8 mouse cellular contexts compared by ENCODE assay signal in genomic region chr13:99352758-99353489, GRCm38 (mm10). TPM values are rescaled to one million over a fixed set of nuclear protein-coding genes. Genes with fewer than 3 reads are reported as not detected.
DNase-seq lines count a peak whose midpoint lies in the region; ATAC-seq and TF ChIP-seq lines count a peak whose summit lies in the region.

No protein-coding gene starts in this region.

- peak; percentile 95 for DNase-seq in 3134 (ENCODE audit: extremely low read depth, insufficient read length, low spot score)
- DNase-seq in adrenal gland, postnatal 4 days (ENCODE audit: low spot score in 2 of 2) = peak; percentile 75 to 88
- DNase-seq in embryonic facial prominence, embryonic 14.5 days (ENCODE audit: low spot score) = peak; percentile 99
- DNase-seq in heart, adult 2 months = peak; percentile 92 to 96
- DNase-seq in kidney, adult 8-10 months = peak; percentile 95 to 98
- peak; percentile 72 to 91 for DNase-seq in spleen, postnatal 10 days (ENCODE audit: low spot score in 2 of 2)

- peak; percentile 57; the same call in 1 of the 2 replicates for TF ChIP-seq POLR2A in heart, adult 2 months (IDR thresholded peaks at IDR 0.05; ENCODE audit: insufficient read depth, low read depth, low read length)

- H3K79me2 ChIP-seq in heart, adult 2 months (replicated peaks; ENCODE audit: control insufficient read depth, insufficient read depth, low read length) = no peaks in the 10 kb centered on the region

- H3K4me3 ChIP-seq in embryonic facial prominence, embryonic 14.5 days (ENCODE audit: low read depth, low read length) = peak overlapping the region; percentile 42
- H3K4me3 ChIP-seq in heart, adult 2 months = peak overlapping the region; percentile 64
- peak overlapping the region; percentile 44 for H3K4me3 ChIP-seq in limb, embryonic 13.5 days
- peak overlapping the region; percentile 45 for H3K4me3 ChIP-seq in midbrain, embryonic 16.5 days (ENCODE audit: low read depth, low read length)

- H3K9ac ChIP-seq in embryonic facial prominence, embryonic 14.5 days (ENCODE audit: low read depth, low read length) = peak overlapping the region; percentile 66
- no peak overlapping the region for H3K9ac ChIP-seq in heart, adult 2 months (ENCODE audit: low read depth, low read length)
- H3K9ac ChIP-seq in limb, embryonic 13.5 days = peak overlapping the region; percentile 20; the same call in 1 of the 2 replicates
- peak overlapping the region; percentile 23 for H3K9ac ChIP-seq in midbrain, embryonic 16.5 days (ENCODE audit: low read depth, low read length)

- H3K27ac ChIP-seq in embryonic facial prominence, embryonic 14.5 days (replicated peaks; ENCODE audit: low read depth, low read length) = peak overlapping the region; percentile 76
- H3K27ac ChIP-seq in heart, adult 2 months = peak overlapping the region; percentile 97
- H3K27ac ChIP-seq in limb, embryonic 13.5 days = peak overlapping the region; percentile 49; the same call in 1 of the 2 replicates
- H3K27ac ChIP-seq in midbrain, embryonic 16.5 days (ENCODE audit: low read length) = peak overlapping the region; percentile 72

- ATAC-seq in embryonic facial prominence, embryonic 14.5 days (ENCODE audit: low read depth) = peak; percentile 100
- peak; percentile 100 for ATAC-seq in limb, embryonic 13.5 days (ENCODE audit: low FRiP score, low read depth)
- peak; percentile 100 for ATAC-seq in midbrain, embryonic 16.5 days

- peak; percentile 95; the same call in 1 of the 2 replicates for TF ChIP-seq CTCF in heart, adult 2 months (IDR thresholded peaks at IDR 0.05)

- peaks cover 3% of the 10 kb centered on the region; the same call in 1 of the 2 replicates for H3K4me1 ChIP-seq in embryonic facial prominence, embryonic 14.5 days (ENCODE audit: control insufficient read depth, insufficient read depth, low read length)
- H3K4me1 ChIP-seq in heart, adult 2 months (ENCODE audit: control insufficient read depth, insufficient read depth, low read length) = no peaks in the 10 kb centered on the region
- no peaks in the 10 kb centered on the region for H3K4me1 ChIP-seq in limb, embryonic 13.5 days
- peaks cover 2% of the 10 kb centered on the region; the same call in 1 of the 2 replicates for H3K4me1 ChIP-seq in midbrain, embryonic 16.5 days (ENCODE audit: control insufficient read depth, insufficient read depth, low read length)

- H3K9me3 ChIP-seq in embryonic facial prominence, embryonic 14.5 days (ENCODE audit: control insufficient read depth, low read length) = no peaks in the 10 kb centered on the region
- H3K9me3 ChIP-seq in limb, embryonic 13.5 days = no peaks in the 10 kb centered on the region
- H3K9me3 ChIP-seq in midbrain, embryonic 16.5 days (replicated peaks; ENCODE audit: control insufficient read depth, low read length, poor library complexity, severe bottlenecking) = no peaks in the 10 kb centered on the region

- no peaks in the 10 kb centered on the region for H3K27me3 ChIP-seq in embryonic facial prominence, embryonic 14.5 days (replicated peaks; ENCODE audit: control insufficient read depth, insufficient read depth, low read length)
- no peaks in the 10 kb centered on the region for H3K27me3 ChIP-seq in heart, adult 2 months (ENCODE audit: control insufficient read depth, insufficient read depth, low read length)
- no peaks in the 10 kb centered on the region for H3K27me3 ChIP-seq in limb, embryonic 13.5 days
- H3K27me3 ChIP-seq in midbrain, embryonic 16.5 days (ENCODE audit: control insufficient read depth, insufficient read depth, low read depth, low read length) = no peaks in the 10 kb centered on the region

- intact Hi-C loops in heart, adult 2 months (cut with DNase I) = loop anchor here (1.0 to 5.0 kb wide), 2 partner anchors 484 to 649 kb away; no protein-coding TSS in a partner anchor

- H3K36me3 ChIP-seq in embryonic facial prominence, embryonic 14.5 days (ENCODE audit: control insufficient read depth, insufficient read depth, low read length) = peaks cover 26% of the 10 kb centered on the region
- H3K36me3 ChIP-seq in heart, adult 2 months (ENCODE audit: control insufficient read depth, insufficient read depth, low read length) = no peaks in the 10 kb centered on the region
- H3K36me3 ChIP-seq in limb, embryonic 13.5 days = peaks cover 32% of the 10 kb centered on the region
- H3K36me3 ChIP-seq in midbrain, embryonic 16.5 days (ENCODE audit: control insufficient read depth, insufficient read depth, low read length) = 0 out of 2 replicates have a peak, but pooled peaks cover 4% of the 10 kb centered on the region

- H3K4me2 ChIP-seq in embryonic facial prominence, embryonic 14.5 days (ENCODE audit: low read depth, low read length) = peak overlapping the region; percentile 69
- H3K4me2 ChIP-seq in limb, embryonic 13.5 days (replicated peaks) = peak overlapping the region; percentile 62
- H3K4me2 ChIP-seq in midbrain, embryonic 16.5 days (ENCODE audit: low read length) = peak overlapping the region; percentile 58

- peak; percentile 97 for TF ChIP-seq EP300 in heart, adult 2 months (IDR thresholded peaks at IDR 0.05; ENCODE audit: insufficient read depth, low read depth, low read length)

- 11% methylated on average over 28 of the region's 28 CpGs for WGBS in embryonic facial prominence, embryonic 14.5 days
- WGBS in heart, adult 2 months = 10% methylated on average over 28 of the region's 28 CpGs
- WGBS in limb, embryonic 13.5 days = 10% methylated on average over 28 of the region's 28 CpGs
- WGBS in midbrain, embryonic 16.5 days = 11% methylated on average over 28 of the region's 28 CpGs

RNA-seq across cellular contexts. Expression of gene Mrps27, which starts 8.3 kb away (rescaled TPM):
- 10 to 100 TPM; 51.7 to 52.1 TPM for total RNA-seq in adrenal gland, postnatal 4 days (2021)
- polyA plus RNA-seq in embryonic facial prominence, embryonic 14.5 days (2014; fragmentation: Nextera tagmentation; extraction: Ambion mirVana) = 48.1 and 54.7 TPM in 2 replicates
- total RNA-seq in heart, adult 2 months (2021) = 10 to 100 TPM; 40.8 to 48.0 TPM
- 39.3 and 41.7 TPM in 2 replicates for polyA plus RNA-seq in heart, adult 2 months (2012; rRNA removed)
- 60.2 and 60.9 TPM in 2 replicates for polyA plus RNA-seq in limb, embryonic 13.5 days (2015; fragmentation: Nextera tagmentation; extraction: Ambion mirVana)
- polyA plus RNA-seq in midbrain, embryonic 16.5 days (2015; fragmentation: Nextera tagmentation; extraction: Ambion mirVana) = 39.6 and 44.4 TPM in 2 replicates

RNA-seq across cellular contexts. Expression of gene Ptcd2, which starts 8.4 kb away (rescaled TPM):
- total RNA-seq in adrenal gland, postnatal 4 days (2021) = 10 to 100 TPM; 35.8 to 39.6 TPM
- polyA plus RNA-seq in embryonic facial prominence, embryonic 14.5 days (2014; fragmentation: Nextera tagmentation; extraction: Ambion mirVana) = 44.1 and 45.0 TPM in 2 replicates
- 10 to 100 TPM; 49.6 to 51.2 TPM for total RNA-seq in heart, adult 2 months (2021)
- polyA plus RNA-seq in heart, adult 2 months (2012; rRNA removed) = 35.0 and 44.9 TPM in 2 replicates
- polyA plus RNA-seq in limb, embryonic 13.5 days (2015; fragmentation: Nextera tagmentation; extraction: Ambion mirVana) = 44.2 and 45.8 TPM in 2 replicates
- polyA plus RNA-seq in midbrain, embryonic 16.5 days (2015; fragmentation: Nextera tagmentation; extraction: Ambion mirVana) = 54.9 and 56.0 TPM in 2 replicates

Comparison
In these comparisons a context has a peak if more than half of its experiments do, and no peak if none do; other contexts are left out.
1. Peak in every context shown above with its lines: DNase-seq, ATAC-seq, H3K4me3 ChIP-seq and H3K27ac ChIP-seq.